Mouse (Mus musculus) liver, embryonic 14.5 days (tissue): Measurements from ENCODE around the gene Scnn1g.

Experiments
- CTCF ChIP-seq: IDR thresholded peaks from 2 replicates; pipeline ENCODE4 v1.5.1; 2016; ENCODE audit warnings: antibody characterized with exemption, low read depth, control low read depth
- EP300 ChIP-seq: IDR thresholded peaks from 2 replicates; pipeline ENCODE4 v1.6.1; 2016; ENCODE audit warnings: antibody characterized with exemption, low read depth

DNA sequence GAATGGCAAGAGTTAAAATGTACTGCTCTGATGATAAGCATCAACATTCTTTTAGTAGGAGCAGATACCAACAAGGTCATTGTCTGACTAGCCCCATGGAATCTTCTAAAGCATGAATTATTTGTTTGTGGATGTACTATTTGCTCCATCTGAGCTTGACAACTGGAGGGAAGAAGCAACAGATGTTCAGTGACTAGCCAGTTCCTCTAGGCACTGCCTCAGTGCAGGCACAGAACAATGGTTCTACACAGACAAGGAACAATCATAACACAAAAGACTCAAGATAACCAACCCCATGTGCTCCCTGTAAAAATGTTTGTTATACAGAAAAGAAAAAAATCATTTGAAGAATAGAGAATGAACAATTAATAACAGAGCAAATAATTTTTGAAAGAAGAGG is 37.1 kb upstream of the Scnn1g start:
- TF ChIP-seq CTCF (no peak), EP300 (no peak)
